Mouse (Mus musculus): ENCODE results near the gene Parm1. TPM values are rescaled to one million over a fixed set of nuclear protein-coding genes. Genes with fewer than 3 reads are reported as not detected.

The Parm1 gene
- 3.1 and 4.0 TPM in 2 replicates for polyA plus RNA-seq (2014; fragmentation: Nextera tagmentation; extraction: Ambion mirVana)

DNA sequence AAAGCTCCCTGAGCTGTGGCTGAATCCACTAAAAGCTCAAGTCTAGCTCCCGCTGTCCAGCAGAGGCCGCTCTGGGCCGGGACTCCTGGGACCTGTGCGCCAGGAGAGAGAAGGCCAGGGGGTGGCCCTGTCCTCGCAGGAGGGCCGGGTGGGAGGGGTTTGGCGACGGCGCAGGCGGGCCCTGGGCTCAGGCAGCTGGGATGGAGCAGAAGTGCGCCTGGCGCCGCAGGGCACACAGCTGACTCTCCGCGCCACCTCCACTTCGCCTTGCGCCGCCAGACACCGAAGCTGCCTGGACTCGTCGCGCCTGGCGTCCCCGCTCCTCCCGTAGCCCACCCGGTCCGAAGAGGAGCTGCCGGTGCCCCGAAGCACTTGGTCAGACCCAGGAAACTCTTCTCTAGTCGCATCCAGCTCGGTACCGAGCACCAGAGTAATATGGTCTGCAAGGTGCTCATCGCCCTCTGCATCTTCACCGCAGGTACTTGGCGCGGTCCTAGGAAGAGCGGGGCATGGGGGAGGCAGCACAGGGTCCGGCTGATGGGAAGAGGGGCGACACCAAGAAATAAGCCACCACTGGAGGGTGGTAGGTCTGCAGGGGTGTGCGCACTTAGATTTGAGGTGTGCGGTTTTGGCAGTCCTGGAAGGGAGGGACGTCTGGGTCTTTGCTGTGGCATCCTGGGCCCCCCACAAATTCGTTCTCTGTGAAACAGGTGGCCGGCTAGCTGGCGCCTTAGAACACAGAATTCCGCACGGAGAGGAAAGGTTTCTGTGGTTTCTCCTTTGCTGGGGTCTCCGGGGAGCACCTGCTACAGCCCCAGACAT is at the start of gene Parm1:
Parm1 (plus strand) TSS at position 136 of the 822 bp plus-strand sequence.
- H3K9ac ChIP-seq (ENCODE audit: low read length): peak within 1 kb of the TSS; percentile 56
- under 1% methylated on average over 44 of the region's 48 CpGs for WGBS
- no peaks in the 10 kb centered on the region; the same call in 1 of the 2 replicates for H3K27me3 ChIP-seq (replicated peaks; ENCODE audit: control insufficient read depth, insufficient read depth, low read length)
- DNase-seq (ENCODE audit: low spot score) (peak; percentile 90), ATAC-seq (peak; percentile 99)
- H3K4me3 ChIP-seq (ENCODE audit: low read depth, low read length): peak within 1 kb of the TSS; percentile 48
- no peak within 1 kb of the TSS for H3K27ac ChIP-seq (ENCODE audit: low read depth, low read length)
- H3K4me2 ChIP-seq (ENCODE audit: low read length): peak within 1 kb of the TSS; percentile 98
- H3K9me3 ChIP-seq (replicated peaks; ENCODE audit: control insufficient read depth, low read length): no peaks in the 10 kb centered on the region
- peaks cover 17% of the 10 kb centered on the region for H3K4me1 ChIP-seq (ENCODE audit: control insufficient read depth, insufficient read depth, low read length)
- H3K36me3 ChIP-seq (ENCODE audit: control insufficient read depth, insufficient read depth, low read length): no peaks in the 10 kb centered on the region

DNA sequence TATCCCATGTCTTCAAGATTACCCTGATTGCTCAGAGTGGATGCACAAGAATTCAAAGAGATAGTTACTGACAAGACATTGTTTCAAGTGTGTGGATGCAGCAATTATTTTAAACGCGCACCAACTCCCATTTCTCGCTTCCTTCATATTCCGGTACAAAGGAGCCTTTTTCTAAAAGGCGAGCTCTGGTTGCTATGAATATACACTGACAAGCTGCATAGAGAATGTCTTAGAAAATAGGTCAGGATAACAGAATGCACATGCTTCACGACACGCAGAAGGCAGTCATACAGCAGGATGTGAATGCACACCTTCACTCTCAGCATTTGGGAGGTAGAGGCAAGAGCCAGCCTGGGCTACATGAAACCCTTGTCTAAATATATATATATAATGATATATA is 42.2 kb upstream of the Parm1 start:
- no peaks in the 10 kb centered on the region for H3K27me3 ChIP-seq (replicated peaks; ENCODE audit: control insufficient read depth, insufficient read depth, low read length)
- DNase-seq (ENCODE audit: low spot score): no peak

DNA sequence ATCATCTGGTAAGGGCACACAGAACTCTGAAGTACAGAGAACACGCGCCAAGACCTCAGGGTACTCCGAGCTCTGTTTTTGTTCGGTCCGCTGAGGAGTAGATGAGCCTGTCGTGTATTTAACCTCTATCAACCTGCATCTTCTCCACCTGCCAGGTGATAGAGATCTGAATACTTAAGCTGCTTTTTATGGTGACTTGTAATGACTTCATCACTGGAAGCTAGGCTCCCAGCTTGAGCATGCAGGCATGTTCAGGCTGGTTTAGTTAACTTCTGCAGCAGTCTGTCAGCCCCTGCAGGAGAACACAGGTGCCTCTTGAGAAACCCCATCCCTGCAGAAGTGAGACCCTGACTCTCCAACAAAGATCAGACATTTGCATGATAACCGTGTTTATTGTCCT is 40.6 kb upstream of the Parm1 start:
- H3K27ac ChIP-seq (ENCODE audit: low read depth, low read length): no peak overlapping the region
- no peaks in the 10 kb centered on the region for H3K36me3 ChIP-seq (ENCODE audit: control insufficient read depth, insufficient read depth, low read length)
- no peaks in the 10 kb centered on the region for H3K27me3 ChIP-seq (replicated peaks; ENCODE audit: control insufficient read depth, insufficient read depth, low read length)
- no peak for DNase-seq (ENCODE audit: low spot score)
- H3K4me1 ChIP-seq (ENCODE audit: control insufficient read depth, insufficient read depth, low read length): no peaks in the 10 kb centered on the region
- no peak overlapping the region for H3K4me3 ChIP-seq (ENCODE audit: low read depth, low read length)
- no peak for ATAC-seq
- no peak overlapping the region for H3K9ac ChIP-seq (ENCODE audit: low read length)
- WGBS: 92% methylated on average over 7 of the region's 7 CpGs
- no peak overlapping the region for H3K4me2 ChIP-seq (ENCODE audit: low read length)
- H3K9me3 ChIP-seq (replicated peaks; ENCODE audit: control insufficient read depth, low read length): no peaks in the 10 kb centered on the region

More for the DNA sequence above, 42.2 kb upstream of the Parm1 start:
- no peak for ATAC-seq
- Histone ChIP-seq H3K9me3 (replicated peaks; ENCODE audit: control insufficient read depth, low read length) (no peaks in the 10 kb centered on the region), H3K27ac (ENCODE audit: low read depth, low read length) (no peak overlapping the region), H3K4me3 (ENCODE audit: low read depth, low read length) (no peak overlapping the region), H3K4me1 (ENCODE audit: control insufficient read depth, insufficient read depth, low read length) (no peaks in the 10 kb centered on the region), H3K36me3 (ENCODE audit: control insufficient read depth, insufficient read depth, low read length) (no peaks in the 10 kb centered on the region), H3K9ac (ENCODE audit: low read length) (no peak overlapping the region), H3K4me2 (ENCODE audit: low read length) (no peak overlapping the region)
- WGBS: 94% methylated on average over 7 of the region's 7 CpGs

DNA sequence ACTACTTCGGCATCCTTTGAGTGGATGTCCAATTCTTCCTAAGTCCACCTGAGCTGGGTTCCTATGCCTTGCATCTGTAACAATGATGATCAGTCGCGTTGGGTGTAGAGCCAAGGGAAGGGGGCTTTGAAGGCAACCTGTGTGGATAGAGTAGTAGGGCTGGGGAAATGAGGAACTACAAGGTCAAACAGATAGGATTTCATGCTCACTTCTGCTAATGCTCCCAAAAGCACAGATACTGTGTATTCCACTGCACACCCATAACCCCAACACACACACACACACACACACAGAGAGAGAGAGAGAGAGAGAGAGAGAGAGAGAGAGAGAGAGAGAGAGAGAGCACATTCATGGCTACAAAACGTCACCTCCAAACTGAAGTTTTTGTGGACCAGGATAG is 38.7 kb upstream of the Parm1 start:
- Histone ChIP-seq H3K27ac (ENCODE audit: low read depth, low read length) (no peak overlapping the region), H3K4me1 (ENCODE audit: control insufficient read depth, insufficient read depth, low read length) (no peaks in the 10 kb centered on the region), H3K4me3 (ENCODE audit: low read depth, low read length) (no peak overlapping the region), H3K9me3 (replicated peaks; ENCODE audit: control insufficient read depth, low read length) (no peaks in the 10 kb centered on the region), H3K27me3 (replicated peaks; ENCODE audit: control insufficient read depth, insufficient read depth, low read length) (no peaks in the 10 kb centered on the region), H3K4me2 (ENCODE audit: low read length) (no peak overlapping the region), H3K9ac (ENCODE audit: low read length) (no peak overlapping the region), H3K36me3 (ENCODE audit: control insufficient read depth, insufficient read depth, low read length) (no peaks in the 10 kb centered on the region)
- ATAC-seq (no peak), DNase-seq (ENCODE audit: low spot score) (no peak)
- WGBS: 91% methylated on average over 4 of the region's 4 CpGs

DNA sequence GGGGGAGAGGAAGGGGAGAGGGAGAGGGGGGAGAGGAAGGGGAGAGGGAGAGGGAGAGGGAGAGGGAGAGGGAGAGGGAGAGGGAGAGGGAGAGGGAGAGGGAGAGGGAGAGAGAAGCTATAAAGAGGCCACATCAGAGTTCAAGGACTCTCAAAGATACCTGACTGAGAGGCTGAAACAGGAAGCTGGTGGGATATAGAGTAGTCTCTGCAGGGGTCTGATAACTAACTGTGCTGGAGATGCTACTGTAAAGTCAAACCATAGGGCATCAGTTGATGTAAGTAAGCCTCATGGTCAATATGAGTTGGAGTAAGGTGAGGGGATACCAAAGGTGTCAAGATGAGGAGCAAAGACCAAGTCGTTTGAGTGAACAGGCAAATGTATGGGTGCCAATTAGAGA is 37.3 kb upstream of the Parm1 start:
- Histone ChIP-seq H3K9me3 (replicated peaks; ENCODE audit: control insufficient read depth, low read length) (no peaks in the 10 kb centered on the region), H3K9ac (ENCODE audit: low read length) (no peak overlapping the region), H3K27ac (ENCODE audit: low read depth, low read length) (no peak overlapping the region), H3K27me3 (replicated peaks; ENCODE audit: control insufficient read depth, insufficient read depth, low read length) (no peaks in the 10 kb centered on the region), H3K4me1 (ENCODE audit: control insufficient read depth, insufficient read depth, low read length) (no peaks in the 10 kb centered on the region), H3K36me3 (ENCODE audit: control insufficient read depth, insufficient read depth, low read length) (no peaks in the 10 kb centered on the region), H3K4me3 (ENCODE audit: low read depth, low read length) (no peak overlapping the region), H3K4me2 (ENCODE audit: low read length) (no peak overlapping the region)
- 84% methylated on average over 1 of the region's 1 CpGs for WGBS
- DNase-seq (ENCODE audit: low spot score): no peak
- ATAC-seq: no peak

DNA sequence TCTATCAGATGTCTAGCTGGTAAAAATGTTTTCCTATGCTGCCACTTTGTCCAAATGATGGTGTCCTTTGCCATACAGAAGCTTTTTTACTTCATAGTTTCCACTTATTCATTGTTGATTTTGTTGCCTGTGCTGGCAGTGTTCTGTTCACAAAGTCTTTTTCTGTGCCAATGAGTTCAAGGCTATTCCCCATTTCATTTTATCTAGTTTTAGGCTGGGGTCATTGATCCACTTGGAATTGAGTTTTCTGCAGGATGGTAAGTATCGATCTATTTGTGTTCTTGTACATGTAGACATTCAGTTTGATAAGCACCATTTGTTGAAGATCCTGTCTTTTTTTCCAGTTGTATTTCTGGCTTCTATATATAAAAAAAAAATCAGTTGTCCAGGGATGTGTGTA is 33.1 kb upstream of the Parm1 start:
- Histone ChIP-seq H3K9ac (ENCODE audit: low read length) (no peak overlapping the region), H3K4me3 (ENCODE audit: low read depth, low read length) (no peak overlapping the region), H3K9me3 (replicated peaks; ENCODE audit: control insufficient read depth, low read length) (no peaks in the 10 kb centered on the region), H3K27ac (ENCODE audit: low read depth, low read length) (no peak overlapping the region), H3K4me2 (ENCODE audit: low read length) (no peak overlapping the region), H3K27me3 (replicated peaks; ENCODE audit: control insufficient read depth, insufficient read depth, low read length) (no peaks in the 10 kb centered on the region), H3K36me3 (ENCODE audit: control insufficient read depth, insufficient read depth, low read length) (no peaks in the 10 kb centered on the region), H3K4me1 (ENCODE audit: control insufficient read depth, insufficient read depth, low read length) (no peaks in the 10 kb centered on the region)
- 82% methylated on average over 1 of the region's 1 CpGs for WGBS
- DNase-seq (ENCODE audit: low spot score) (no peak), ATAC-seq (no peak)

DNA sequence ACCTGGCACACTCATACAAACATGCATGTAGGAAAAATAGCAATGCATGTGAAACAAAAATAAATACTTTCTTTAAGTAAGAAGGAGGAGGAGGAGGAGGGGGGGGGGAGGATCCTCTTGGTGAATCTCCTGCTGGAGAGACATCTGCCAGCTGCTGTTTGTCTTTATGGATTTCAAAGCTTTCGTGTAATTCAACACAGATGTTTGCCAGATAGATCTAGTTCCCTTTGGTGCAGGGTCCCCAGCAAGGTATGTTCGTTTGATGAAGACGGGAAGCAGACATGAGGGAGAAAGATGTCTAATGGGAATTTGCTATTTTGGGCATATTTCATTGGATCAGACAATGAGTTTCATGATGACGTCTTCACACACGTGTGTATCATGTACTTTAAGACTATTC is 23.0 kb upstream of the Parm1 start:
- H3K4me3 ChIP-seq (ENCODE audit: low read depth, low read length): no peak overlapping the region
- DNase-seq (ENCODE audit: low spot score) (no peak), ATAC-seq (no peak)
- H3K4me2 ChIP-seq (ENCODE audit: low read length): no peak overlapping the region
- WGBS: 79% methylated on average over 5 of the region's 5 CpGs
- H3K36me3 ChIP-seq (ENCODE audit: control insufficient read depth, insufficient read depth, low read length): no peaks in the 10 kb centered on the region
- no peaks in the 10 kb centered on the region for H3K27me3 ChIP-seq (replicated peaks; ENCODE audit: control insufficient read depth, insufficient read depth, low read length)
- H3K4me1 ChIP-seq (ENCODE audit: control insufficient read depth, insufficient read depth, low read length): no peaks in the 10 kb centered on the region
- H3K9me3 ChIP-seq (replicated peaks; ENCODE audit: control insufficient read depth, low read length): no peaks in the 10 kb centered on the region
- H3K27ac ChIP-seq (ENCODE audit: low read depth, low read length): no peak overlapping the region
- no peak overlapping the region for H3K9ac ChIP-seq (ENCODE audit: low read length)

DNA sequence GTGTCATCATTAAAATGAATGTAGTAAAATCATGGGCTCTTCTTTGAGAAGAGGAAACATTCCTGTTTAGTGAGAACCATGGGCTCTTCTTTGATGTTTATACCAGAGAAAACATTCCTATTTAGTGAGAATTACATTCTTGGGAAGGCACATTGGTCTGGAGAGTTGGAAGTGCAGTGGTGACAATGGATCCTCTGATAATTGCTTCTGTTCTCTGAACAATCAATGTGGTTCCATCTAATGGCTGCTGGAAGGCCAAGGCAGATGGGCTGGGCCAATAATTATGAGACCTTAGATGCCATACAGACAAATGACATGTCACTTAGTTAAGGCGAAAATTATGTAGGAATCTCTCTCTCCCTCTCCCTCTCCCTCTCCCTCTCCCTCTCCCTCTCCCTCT is 16.1 kb upstream of the Parm1 start:
- Histone ChIP-seq H3K27me3 (replicated peaks; ENCODE audit: control insufficient read depth, insufficient read depth, low read length) (no peaks in the 10 kb centered on the region), H3K4me1 (ENCODE audit: control insufficient read depth, insufficient read depth, low read length) (no peaks in the 10 kb centered on the region), H3K4me2 (ENCODE audit: low read length) (no peak overlapping the region), H3K9ac (ENCODE audit: low read length) (no peak overlapping the region), H3K27ac (ENCODE audit: low read depth, low read length) (no peak overlapping the region), H3K9me3 (replicated peaks; ENCODE audit: control insufficient read depth, low read length) (no peaks in the 10 kb centered on the region), H3K36me3 (ENCODE audit: control insufficient read depth, insufficient read depth, low read length) (no peaks in the 10 kb centered on the region), H3K4me3 (ENCODE audit: low read depth, low read length) (no peak overlapping the region)
- 83% methylated on average over 1 of the region's 1 CpGs for WGBS
- ATAC-seq (no peak), DNase-seq (ENCODE audit: low spot score) (no peak)

DNA sequence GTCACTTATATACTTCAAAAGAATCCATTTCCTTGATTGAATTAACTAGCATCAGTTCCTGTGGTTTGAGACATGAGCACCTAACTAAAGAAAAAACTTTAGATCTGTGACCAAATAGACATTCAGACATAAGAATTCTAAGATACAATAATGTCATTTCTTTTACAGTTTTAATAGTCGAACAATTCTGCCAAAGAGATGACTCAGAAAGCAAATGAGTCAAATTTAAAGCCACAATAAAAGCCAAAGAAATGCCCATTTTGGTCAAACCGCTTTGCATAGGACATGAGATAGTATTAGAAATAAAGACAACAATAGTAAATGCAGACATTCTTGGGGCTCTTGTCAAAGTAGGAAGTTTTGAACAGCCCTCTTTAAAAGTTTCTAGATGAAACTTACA is 15.0 kb upstream of the Parm1 start:
- ATAC-seq (no peak), DNase-seq (ENCODE audit: low spot score) (no peak)
- Histone ChIP-seq H3K4me2 (ENCODE audit: low read length) (no peak overlapping the region), H3K4me1 (ENCODE audit: control insufficient read depth, insufficient read depth, low read length) (no peaks in the 10 kb centered on the region), H3K27ac (ENCODE audit: low read depth, low read length) (no peak overlapping the region), H3K36me3 (ENCODE audit: control insufficient read depth, insufficient read depth, low read length) (no peaks in the 10 kb centered on the region), H3K27me3 (replicated peaks; ENCODE audit: control insufficient read depth, insufficient read depth, low read length) (no peaks in the 10 kb centered on the region), H3K9me3 (replicated peaks; ENCODE audit: control insufficient read depth, low read length) (no peaks in the 10 kb centered on the region), H3K9ac (ENCODE audit: low read length) (no peak overlapping the region), H3K4me3 (ENCODE audit: low read depth, low read length) (no peak overlapping the region)
- WGBS: 88% methylated on average over 2 of the region's 2 CpGs
